Mouse (Mus musculus) midbrain, embryonic 15.5 days (tissue): ENCODE data around the gene Blcap. TPM values are rescaled to one million over a fixed set of nuclear protein-coding genes. Genes with fewer than 3 reads are reported as not detected.

Experiments used
- ATAC-seq: fragments of 200-750 bp; cut with Nextera tagmentation; replicated peaks from 2 replicates; pipeline ENCODE4 v1.8.0; 2017; ENCODE audit warnings: moderate TSS enrichment
- H3K27ac ChIP-seq: fragments of 300-500 bp; sonication (generic); 2 replicates; pipeline ENCODE4 v1.5.1; 2015; ENCODE audit warnings: mild to moderate bottlenecking, inconsistent platforms
- H3K27me3 ChIP-seq: fragments of 300-500 bp; sonication (generic); replicated peaks from 2 replicates; pipeline ENCODE4 v1.6.1; 2015; ENCODE audit warnings: inconsistent platforms
- H3K36me3 ChIP-seq: fragments of 300-500 bp; sonication (generic); replicated peaks from 2 replicates; pipeline ENCODE4 v1.6.1; 2015; ENCODE audit warnings: inconsistent platforms
- H3K4me1 ChIP-seq: fragments of 300-500 bp; sonication (generic); 2 replicates; pipeline ENCODE4 v1.6.1; 2015; ENCODE audit warnings: inconsistent platforms
- H3K4me2 ChIP-seq: fragments of 300-500 bp; sonication (generic); 2 replicates; pipeline ENCODE4 v1.6.1; 2015; ENCODE audit warnings: inconsistent platforms, mild to moderate bottlenecking, moderate library complexity
- H3K4me3 ChIP-seq: fragments of 300-500 bp; sonication (generic); 2 replicates; pipeline ENCODE4 v1.5.1; 2015; ENCODE audit warnings: mild to moderate bottlenecking, inconsistent platforms
- H3K9ac ChIP-seq: fragments of 300-500 bp; sonication (generic); 2 replicates; pipeline ENCODE4 v1.6.1; 2015; ENCODE audit warnings: mild to moderate bottlenecking, inconsistent platforms
- H3K9me3 ChIP-seq: fragments of 300-500 bp; sonication (generic); 2 replicates; pipeline ENCODE4 v1.6.1; 2016; ENCODE audit warnings: inconsistent platforms
- WGBS: fragments of 180-500 bp; shearing (Covaris S2); methylation state at CpG from one replicate; pipeline ENCODE4 v1.1.7; 2015; ENCODE audit warnings: mixed read lengths; 5-methylcytosine and 5-hydroxymethylcytosine counted together
- polyA plus RNA-seq: library from polyadenylated mRNA; unstranded; fragments of >200 nt; fragmentation: Nextera tagmentation; extraction: Ambion mirVana; gene quantifications from 2 replicates; pipeline ENCODE4 v1.2.1, GENCODE M21; 2015

Gene Blcap
- polyA plus RNA-seq, 1 experiment from 2014 or later = 336 TPM

DNA sequence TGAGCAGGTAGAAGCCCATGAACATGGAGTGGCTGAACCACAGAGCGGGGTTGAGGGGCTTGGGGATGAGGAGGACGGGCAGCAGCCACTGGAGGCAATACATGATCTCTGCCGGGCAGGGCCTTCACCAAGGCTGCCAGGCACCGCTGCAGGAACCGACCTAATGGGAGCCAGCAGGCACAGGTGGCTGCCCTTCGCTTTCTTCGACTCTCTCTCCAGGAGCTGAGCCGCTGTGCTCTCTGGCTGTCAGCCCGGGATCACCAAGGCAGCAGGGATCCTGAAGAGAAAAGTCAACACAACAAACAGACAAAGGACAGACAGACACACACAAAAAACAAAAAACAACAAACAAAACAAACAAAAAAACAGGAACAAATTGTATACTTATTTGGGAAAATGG lies 13.0 kb downstream of the Blcap start:
- Histone ChIP-seq H3K9ac (no peak overlapping the region), H3K27me3 (no peaks in the 10 kb centered on the region), H3K4me3 (no peak overlapping the region), H3K9me3 (peaks cover 23% of the 10 kb centered on the region; the same call in 1 of the 2 replicates), H3K4me1 (peaks cover 29% of the 10 kb centered on the region), H3K36me3 (peaks cover 30% of the 10 kb centered on the region), H3K27ac (peak overlapping the region; percentile 95), H3K4me2 (no peak overlapping the region; the same call in 1 of the 2 replicates)
- no peak for ATAC-seq
- 63% methylated on average over 9 of the region's 9 CpGs for WGBS

DNA sequence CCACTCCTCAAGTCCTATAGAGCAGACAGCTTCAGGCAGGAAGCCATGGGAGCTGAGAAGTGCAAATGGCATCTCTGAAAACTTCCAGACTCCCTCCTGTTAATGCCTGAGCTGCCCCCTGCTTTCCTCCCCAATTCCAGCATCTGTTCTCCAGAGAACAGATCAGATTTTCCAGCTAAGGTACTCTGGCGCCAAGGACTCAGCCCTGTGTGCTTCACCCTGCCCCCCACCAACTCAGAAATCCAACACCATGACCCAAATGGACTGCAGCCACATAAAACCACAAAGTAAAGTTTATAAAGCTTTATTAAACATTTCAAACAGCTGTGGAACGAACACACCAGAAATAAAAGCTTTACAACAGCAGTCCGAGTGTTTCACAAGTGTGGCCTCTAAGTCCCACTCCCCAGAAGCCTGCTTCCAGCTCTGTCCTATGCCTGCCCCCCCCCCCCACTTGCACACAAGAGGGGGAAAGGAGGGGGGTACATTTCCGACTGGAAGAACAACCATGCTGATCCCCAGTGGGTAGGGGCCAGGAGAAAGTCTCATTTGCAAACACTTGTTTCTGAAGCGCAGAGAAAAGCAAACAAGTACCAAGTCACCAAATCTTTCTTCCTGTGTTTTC lies 14.9 kb downstream of the Blcap start:
- Histone ChIP-seq H3K4me2 (no peak overlapping the region), H3K36me3 (peaks cover 20% of the 10 kb centered on the region), H3K4me1 (peaks cover 29% of the 10 kb centered on the region), H3K27me3 (no peaks in the 10 kb centered on the region), H3K9ac (no peak overlapping the region), H3K27ac (no peak overlapping the region), H3K9me3 (peaks cover 20% of the 10 kb centered on the region; the same call in 1 of the 2 replicates), H3K4me3 (no peak overlapping the region)
- ATAC-seq = no peak
- 67% methylated on average over 5 of the region's 5 CpGs for WGBS

DNA sequence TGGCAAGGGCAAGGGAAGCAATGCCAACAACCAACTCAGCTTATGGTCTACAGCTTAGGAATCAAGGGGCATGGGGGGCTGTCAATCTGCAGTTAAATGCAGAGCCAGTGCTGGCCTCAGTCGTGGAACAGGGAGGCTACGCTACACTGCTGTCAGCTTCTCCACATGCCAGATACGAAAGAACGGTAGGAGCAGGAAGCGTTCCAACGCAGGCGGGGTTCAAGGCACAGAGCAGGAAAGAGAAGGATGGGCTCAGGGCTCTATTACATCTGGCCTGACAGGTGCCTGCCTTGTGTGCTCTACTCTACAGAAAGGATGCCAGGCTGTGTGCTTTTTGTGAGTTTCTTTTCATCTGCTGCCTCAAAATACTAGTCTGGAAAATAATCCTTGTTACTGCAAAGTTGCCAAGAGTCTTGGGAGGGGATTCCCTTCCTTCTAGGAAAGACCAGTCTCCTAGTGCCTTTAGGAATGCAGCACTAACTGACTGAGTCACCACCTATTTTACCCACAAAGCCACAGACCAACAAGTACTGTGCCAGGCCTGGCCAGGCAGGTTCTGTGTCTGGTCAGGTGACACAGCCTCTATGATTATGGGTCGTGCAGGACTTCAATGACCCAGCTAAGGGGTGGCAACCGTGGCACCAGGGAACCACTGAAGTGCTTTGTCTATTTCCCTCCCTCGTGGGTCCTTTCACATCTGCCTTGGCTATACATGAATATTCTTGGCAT lies 18.8 kb downstream of the Blcap start:
- 63% methylated on average over 10 of the region's 10 CpGs for WGBS
- Histone ChIP-seq H3K4me1 (peaks cover 23% of the 10 kb centered on the region), H3K9ac (no peak overlapping the region), H3K36me3 (peaks cover 12% of the 10 kb centered on the region), H3K27me3 (no peaks in the 10 kb centered on the region), H3K27ac (no peak overlapping the region; the same call in 1 of the 2 replicates), H3K4me2 (no peak overlapping the region), H3K9me3 (no peaks in the 10 kb centered on the region), H3K4me3 (no peak overlapping the region)
- no peak for ATAC-seq

DNA sequence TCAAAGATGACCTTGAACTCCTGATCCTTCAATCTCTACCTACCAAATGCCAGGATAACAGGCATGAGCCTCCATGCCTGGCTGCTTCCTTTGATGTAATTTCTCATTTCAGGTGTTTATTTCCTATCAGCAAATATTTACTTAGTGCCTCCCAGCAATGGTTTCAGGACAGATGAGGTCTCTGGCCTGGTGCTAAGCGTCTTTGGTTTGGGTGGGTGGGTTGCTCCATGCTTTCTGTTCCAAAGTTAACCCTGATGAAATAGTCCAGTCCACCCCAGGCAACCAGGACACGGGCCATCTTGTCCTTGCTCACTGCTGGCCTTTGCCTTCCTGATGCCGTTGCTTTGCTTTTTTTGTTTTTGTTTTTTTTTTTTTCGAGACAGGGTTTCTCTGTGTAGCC lies 20.8 kb downstream of the Blcap start:
- WGBS = 84% methylated on average over 4 of the region's 4 CpGs

DNA sequence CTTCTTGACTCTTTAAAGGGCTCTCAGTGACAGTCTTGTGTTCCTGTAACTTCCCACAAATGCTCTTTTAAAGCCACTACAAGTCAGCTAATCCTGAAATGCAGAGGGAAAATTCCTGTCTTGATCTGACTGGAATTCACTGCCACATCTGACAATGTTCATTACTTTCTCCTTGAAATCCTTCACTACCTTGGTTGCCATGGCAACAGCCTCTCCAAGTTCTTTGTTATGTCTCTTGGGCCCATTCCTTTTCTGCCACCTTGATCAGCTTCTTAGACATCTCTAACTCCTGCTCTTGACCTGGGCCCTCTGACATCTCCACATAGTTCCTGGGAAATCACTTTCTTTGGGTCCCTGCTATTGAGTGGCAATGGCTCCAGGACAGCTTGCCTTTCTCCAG lies 24.4 kb downstream of the Blcap start:
- ATAC-seq = no peak

More for the DNA sequence above, 20.8 kb downstream of the Blcap start:
- no peaks in the 10 kb centered on the region for H3K27me3 ChIP-seq
- H3K4me3 ChIP-seq = no peak overlapping the region
- no peak overlapping the region for H3K9ac ChIP-seq
- peaks cover 3% of the 10 kb centered on the region; the same call in 1 of the 2 replicates for H3K36me3 ChIP-seq
- no peak overlapping the region for H3K4me2 ChIP-seq
- H3K27ac ChIP-seq = no peak overlapping the region
- H3K9me3 ChIP-seq = no peaks in the 10 kb centered on the region
- ATAC-seq = no peak
- H3K4me1 ChIP-seq = peaks cover 43% of the 10 kb centered on the region

DNA sequence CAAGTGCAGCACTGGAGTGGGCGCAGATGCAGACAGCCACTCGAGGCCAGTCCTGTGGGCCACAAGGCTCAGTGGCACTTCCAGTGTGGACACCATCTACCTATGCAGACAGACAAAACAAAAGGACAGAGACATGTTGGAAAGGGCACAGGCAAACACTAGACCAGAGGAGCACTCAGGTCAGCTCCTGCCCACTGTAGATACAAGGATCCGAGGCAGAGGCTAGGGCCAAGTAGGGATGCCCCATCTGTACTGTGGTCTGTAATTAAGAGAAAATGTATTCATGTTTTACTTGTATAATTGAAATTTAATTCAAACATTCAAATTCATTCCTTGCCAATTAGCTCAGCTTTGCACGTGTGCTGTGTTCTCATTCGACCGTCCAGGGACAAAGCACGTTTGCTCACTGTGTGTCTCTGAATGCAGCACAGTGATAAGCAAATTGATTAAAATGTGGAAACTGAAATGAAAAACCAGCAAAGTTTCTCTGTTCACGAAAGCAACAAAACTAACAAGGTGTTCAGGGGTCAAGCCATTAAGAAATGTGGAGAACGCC lies 26.7 kb downstream of the Blcap start:
- H3K9me3 ChIP-seq = no peaks in the 10 kb centered on the region
- 43% methylated on average over 9 of the region's 9 CpGs for WGBS
- H3K4me3 ChIP-seq = no peak overlapping the region
- peaks cover 71% of the 10 kb centered on the region for H3K4me1 ChIP-seq
- H3K27ac ChIP-seq = peak overlapping the region; percentile 54
- peaks cover 3% of the 10 kb centered on the region; the same call in 1 of the 2 replicates for H3K36me3 ChIP-seq
- no peaks in the 10 kb centered on the region for H3K27me3 ChIP-seq
- ATAC-seq = peak; percentile 44; the same call in 1 of the 2 replicates
- no peak overlapping the region; the same call in 1 of the 2 replicates for H3K9ac ChIP-seq
- H3K4me2 ChIP-seq = no peak overlapping the region

More for the DNA sequence above, 24.4 kb downstream of the Blcap start:
- Histone ChIP-seq H3K27me3 (no peaks in the 10 kb centered on the region), H3K9ac (no peak overlapping the region), H3K4me3 (no peak overlapping the region), H3K9me3 (no peaks in the 10 kb centered on the region), H3K36me3 (peaks cover 3% of the 10 kb centered on the region; the same call in 1 of the 2 replicates), H3K4me1 (peaks cover 49% of the 10 kb centered on the region), H3K27ac (peak overlapping the region; percentile 54; the same call in 1 of the 2 replicates), H3K4me2 (no peak overlapping the region)

DNA sequence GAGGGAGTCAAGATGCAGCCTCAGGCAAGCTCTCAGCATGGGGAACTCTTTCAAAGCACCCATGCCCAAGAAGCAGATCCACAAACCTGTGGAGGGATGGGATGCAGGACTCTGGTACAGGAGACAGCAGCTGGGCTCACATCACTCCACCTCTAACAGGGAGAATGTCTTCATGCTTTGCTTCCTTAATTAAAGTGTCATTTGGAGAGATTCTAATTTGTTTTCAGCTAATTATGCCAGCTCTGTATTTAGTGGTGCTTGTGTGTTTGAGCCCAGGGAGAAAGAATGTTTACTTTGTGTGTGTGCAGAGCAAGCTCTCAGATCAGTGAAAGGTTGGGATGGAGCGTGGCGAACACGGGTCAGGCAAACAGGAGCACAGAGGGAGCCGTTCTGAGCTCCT lies 28.7 kb downstream of the Blcap start:
- Histone ChIP-seq H3K4me2 (no peak overlapping the region), H3K36me3 (no peaks in the 10 kb centered on the region), H3K9ac (no peak overlapping the region), H3K9me3 (no peaks in the 10 kb centered on the region), H3K27ac (peak overlapping the region; percentile 73), H3K27me3 (no peaks in the 10 kb centered on the region), H3K4me1 (peaks cover 86% of the 10 kb centered on the region), H3K4me3 (no peak overlapping the region)
- 47% methylated on average over 4 of the region's 4 CpGs for WGBS
- no peak for ATAC-seq

DNA sequence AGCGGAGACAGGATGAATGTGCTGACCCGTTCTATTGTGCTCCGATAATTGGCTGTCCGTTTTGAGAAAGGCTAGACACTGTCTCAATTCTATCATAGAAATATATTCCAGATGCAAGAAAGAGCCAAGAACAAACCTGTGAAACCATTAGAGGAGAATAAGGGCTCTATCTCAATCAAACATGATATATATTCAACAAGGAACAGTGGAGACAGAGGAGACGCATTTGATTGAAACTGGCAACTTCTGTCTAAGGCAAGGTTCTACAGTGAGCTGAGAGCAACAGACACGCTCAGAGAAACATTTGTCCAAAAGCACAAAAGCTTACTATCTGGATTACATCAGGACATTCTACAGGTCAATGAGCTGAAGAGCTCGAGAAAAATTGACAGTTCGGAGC lies 29.4 kb downstream of the Blcap start:
- peak overlapping the region; percentile 73 for H3K27ac ChIP-seq
- H3K4me1 ChIP-seq = peaks cover 87% of the 10 kb centered on the region
- 16% methylated on average over 8 of the region's 8 CpGs for whole genome bisulfite sequencing
- H3K9ac ChIP-seq = no peak overlapping the region
- H3K27me3 ChIP-seq = no peaks in the 10 kb centered on the region
- H3K9me3 ChIP-seq = no peaks in the 10 kb centered on the region
- H3K4me2 ChIP-seq = no peak overlapping the region
- no peaks in the 10 kb centered on the region for H3K36me3 ChIP-seq
- ATAC-seq = no peak
- H3K4me3 ChIP-seq = no peak overlapping the region

DNA sequence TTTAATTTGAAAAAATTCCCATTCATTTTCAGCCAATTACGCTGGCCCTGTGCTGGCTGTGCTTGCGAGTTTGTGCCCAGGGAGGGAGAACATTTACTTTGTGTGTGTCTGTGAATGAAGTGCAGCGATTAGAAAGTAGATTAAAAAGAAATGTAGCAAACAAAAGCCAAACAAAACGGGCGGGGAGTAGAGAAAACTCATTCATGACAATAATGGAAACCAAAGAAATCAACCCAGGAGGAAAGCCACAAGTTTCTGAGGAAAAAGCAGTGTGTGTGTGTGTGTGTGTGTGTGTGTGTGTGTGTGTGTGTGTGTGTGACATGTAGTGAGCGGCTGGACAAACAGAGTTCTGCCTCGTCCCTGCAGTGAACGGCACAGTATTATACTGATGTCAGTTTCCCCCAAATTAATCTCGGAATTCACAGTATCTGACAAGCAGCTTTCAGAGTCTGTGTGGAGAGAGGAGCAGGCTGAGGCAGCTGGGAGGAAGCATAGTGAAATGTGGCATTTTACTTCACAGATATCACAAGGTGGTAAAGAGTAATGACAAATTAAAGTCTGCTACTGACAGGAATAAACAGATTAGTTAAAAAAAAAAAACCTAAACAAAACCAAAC lies 30.0 kb downstream of the Blcap start:
- peak overlapping the region; percentile 73 for H3K27ac ChIP-seq
- 11% methylated on average over 9 of the region's 9 CpGs for WGBS
- ATAC-seq = no peak
- no peak overlapping the region for H3K4me2 ChIP-seq
- no peaks in the 10 kb centered on the region for H3K27me3 ChIP-seq
- H3K9me3 ChIP-seq = no peaks in the 10 kb centered on the region
- no peaks in the 10 kb centered on the region for H3K36me3 ChIP-seq
- no peak overlapping the region for H3K4me3 ChIP-seq
- no peak overlapping the region for H3K9ac ChIP-seq
- peaks cover 88% of the 10 kb centered on the region for H3K4me1 ChIP-seq

DNA sequence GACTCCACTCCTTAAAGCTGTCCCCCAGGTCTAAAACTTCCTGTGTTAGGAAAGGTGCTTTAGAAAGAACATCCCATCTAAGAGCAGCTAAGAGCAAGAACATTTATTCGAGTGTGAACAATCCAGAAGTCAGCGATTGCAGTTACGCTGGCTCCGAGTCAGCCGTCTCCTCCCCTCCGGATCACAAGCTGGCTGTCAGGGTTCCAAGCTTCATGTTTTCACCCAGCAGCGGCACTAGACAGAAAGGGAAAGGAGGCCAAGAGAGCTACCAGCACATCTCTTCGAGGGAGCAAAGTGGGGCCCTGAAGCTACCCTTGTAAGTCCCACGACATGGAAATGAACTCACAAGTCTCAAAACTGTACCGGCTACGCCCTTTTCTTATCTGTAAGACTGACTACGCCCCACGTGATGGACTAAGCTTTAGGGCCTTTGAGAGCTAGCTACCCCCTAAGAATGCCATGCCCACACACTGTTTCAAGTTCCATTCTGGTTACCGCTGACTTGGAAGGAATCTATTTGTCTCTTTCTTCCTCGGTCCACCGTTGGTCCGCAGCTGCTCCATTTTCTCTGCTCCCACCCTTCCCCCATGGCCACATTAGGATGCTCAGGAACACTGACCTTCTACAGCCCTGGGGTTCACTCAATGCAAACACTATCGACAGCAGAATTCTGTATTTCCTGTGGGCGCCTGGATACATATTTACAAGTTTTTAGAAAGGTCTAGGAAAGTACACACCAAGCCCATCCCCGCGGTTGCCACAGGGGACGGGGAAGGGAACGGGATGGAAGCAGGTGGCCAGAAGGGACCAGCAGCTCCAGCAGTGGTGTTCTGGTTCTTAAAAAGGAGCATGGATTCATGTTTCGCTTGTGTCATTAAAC lies 30.8 kb downstream of the Blcap start:
- no peak for ATAC-seq
- Histone ChIP-seq H3K36me3 (no peaks in the 10 kb centered on the region), H3K27ac (peak overlapping the region; percentile 73), H3K27me3 (no peaks in the 10 kb centered on the region), H3K9me3 (no peaks in the 10 kb centered on the region), H3K9ac (no peak overlapping the region), H3K4me3 (no peak overlapping the region), H3K4me1 (peaks cover 82% of the 10 kb centered on the region), H3K4me2 (no peak overlapping the region)
- WGBS = 34% methylated on average over 24 of the region's 24 CpGs

DNA sequence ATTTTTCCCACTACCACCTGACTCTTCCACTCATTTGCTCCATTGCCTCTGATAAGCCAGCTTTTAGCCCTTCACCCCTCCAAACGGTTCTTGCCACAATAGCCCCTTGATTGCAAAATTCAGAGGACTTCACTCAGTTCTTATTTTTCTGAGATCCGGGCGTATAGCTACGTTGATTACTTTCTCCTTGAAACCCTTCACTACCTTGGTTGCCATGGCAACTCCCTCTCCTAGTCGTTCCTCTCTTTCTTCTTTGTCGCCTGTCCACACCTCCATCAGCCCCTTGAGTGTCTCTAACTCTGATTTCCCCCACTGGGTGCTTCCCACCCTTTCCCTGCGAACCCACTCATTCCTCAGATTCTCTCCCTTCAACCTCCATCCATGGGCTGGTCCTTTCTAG lies 34.0 kb downstream of the Blcap start:
- no peaks in the 10 kb centered on the region for H3K36me3 ChIP-seq
- no peak overlapping the region for H3K4me3 ChIP-seq
- H3K9ac ChIP-seq = 0 out of 2 replicates have a peak overlapping the region, but pooled peaks have one; percentile 16
- ATAC-seq = 0 out of 2 replicates have a peak, but pooled peaks have one; percentile 34
- 10% methylated on average over 7 of the region's 7 CpGs for WGBS
- peak overlapping the region; percentile 85 for H3K27ac ChIP-seq
- H3K9me3 ChIP-seq = no peaks in the 10 kb centered on the region
- H3K4me2 ChIP-seq = no peak overlapping the region
- H3K27me3 ChIP-seq = no peaks in the 10 kb centered on the region
- H3K4me1 ChIP-seq = peaks cover 81% of the 10 kb centered on the region
